Mouse (Mus musculus): ENCODE measurements around the gene Dgkd. TPM values are rescaled to one million over a fixed set of nuclear protein-coding genes. Genes with fewer than 3 reads are reported as not detected.

Gene Dgkd
- polyA plus RNA-seq, 1 experiment from 2014 or later = 36.6 TPM

DNA sequence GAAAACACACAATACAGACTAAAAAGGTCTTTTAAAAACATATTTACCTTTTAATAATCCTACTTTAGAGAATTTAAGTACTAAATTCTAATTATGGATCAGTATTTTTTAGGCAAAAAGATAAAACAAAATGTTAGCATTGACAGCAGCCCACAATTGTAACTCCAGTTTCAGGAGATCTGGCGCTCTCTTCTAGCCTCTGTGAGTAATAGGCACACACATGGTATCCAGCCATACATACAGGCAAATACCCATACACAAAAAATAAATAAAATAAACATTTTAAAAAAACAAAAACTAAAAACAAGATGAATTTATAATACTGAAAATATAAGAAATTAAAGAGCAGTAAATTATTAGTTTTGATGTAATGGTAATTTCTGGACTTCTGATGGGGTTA is 105.8 kb downstream of the Dgkd start:
- 98% methylated on average over 1 of the region's 1 CpGs for WGBS
- no peak overlapping the region for H3K27ac ChIP-seq
- H3K4me2 ChIP-seq (replicated peaks) = no peak overlapping the region
- no peak overlapping the region for H3K9ac ChIP-seq
- no peaks in the 10 kb centered on the region for H3K9me3 ChIP-seq
- H3K4me3 ChIP-seq = no peak overlapping the region
- H3K4me1 ChIP-seq = no peaks in the 10 kb centered on the region
- ATAC-seq (ENCODE audit: low FRiP score, low read depth) = no peak
- H3K36me3 ChIP-seq = peaks cover 82% of the 10 kb centered on the region
- H3K27me3 ChIP-seq = no peaks in the 10 kb centered on the region

DNA sequence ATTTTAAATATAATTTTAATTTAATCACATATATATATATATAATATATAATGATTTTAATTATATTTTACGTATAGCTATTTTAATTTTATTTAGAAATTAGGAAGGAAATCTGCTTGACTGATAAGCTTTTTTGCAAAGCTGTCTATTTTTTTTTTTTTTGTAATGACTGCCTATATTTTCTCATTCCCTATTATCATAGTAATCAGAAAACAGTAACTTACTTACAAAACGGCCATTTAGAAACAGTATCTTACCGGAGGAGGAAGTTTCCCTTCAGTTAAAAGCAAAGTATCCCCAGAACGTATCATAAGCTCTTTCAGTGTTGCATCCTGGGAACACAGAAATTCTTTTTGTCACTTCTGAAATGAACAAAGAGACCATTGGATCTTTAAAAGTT is 106.4 kb downstream of the Dgkd start:
- no peak overlapping the region for H3K4me2 ChIP-seq (replicated peaks)
- H3K9me3 ChIP-seq = no peaks in the 10 kb centered on the region
- no peaks in the 10 kb centered on the region for H3K27me3 ChIP-seq
- no peak overlapping the region for H3K9ac ChIP-seq
- H3K27ac ChIP-seq = no peak overlapping the region
- H3K4me3 ChIP-seq = no peak overlapping the region
- no peak for ATAC-seq (ENCODE audit: low FRiP score, low read depth)
- 88% methylated on average over 4 of the region's 4 CpGs for WGBS
- H3K4me1 ChIP-seq = no peaks in the 10 kb centered on the region
- peaks cover 83% of the 10 kb centered on the region for H3K36me3 ChIP-seq

DNA sequence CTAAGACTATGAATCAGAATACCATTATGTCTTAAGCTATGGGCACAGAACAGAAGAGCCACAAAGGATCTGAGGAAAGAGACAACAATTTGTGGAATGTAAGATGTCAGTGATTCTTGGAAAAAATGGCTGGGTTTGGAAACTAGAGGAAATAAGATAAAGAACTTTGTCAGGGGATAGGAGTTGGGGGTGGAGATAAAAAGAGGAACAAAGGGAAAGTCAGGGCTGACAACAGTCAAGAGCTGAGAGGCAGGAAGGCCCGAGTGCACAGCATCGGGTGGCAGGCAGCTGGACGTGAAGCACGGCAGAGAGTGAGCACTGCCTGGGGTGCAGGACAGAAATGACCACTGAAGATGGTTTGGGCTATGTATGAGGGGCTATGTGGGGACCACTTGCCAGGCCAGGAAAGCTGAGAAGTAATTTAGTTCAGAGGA is 106.9 kb downstream of the Dgkd start:
- Histone ChIP-seq H3K27me3 (no peaks in the 10 kb centered on the region), H3K36me3 (peaks cover 81% of the 10 kb centered on the region), H3K9ac (no peak overlapping the region), H3K27ac (no peak overlapping the region), H3K4me1 (no peaks in the 10 kb centered on the region), H3K4me2 (replicated peaks) (no peak overlapping the region), H3K4me3 (no peak overlapping the region), H3K9me3 (no peaks in the 10 kb centered on the region)
- WGBS = 77% methylated on average over 4 of the region's 4 CpGs
- no peak for ATAC-seq (ENCODE audit: low FRiP score, low read depth)

DNA sequence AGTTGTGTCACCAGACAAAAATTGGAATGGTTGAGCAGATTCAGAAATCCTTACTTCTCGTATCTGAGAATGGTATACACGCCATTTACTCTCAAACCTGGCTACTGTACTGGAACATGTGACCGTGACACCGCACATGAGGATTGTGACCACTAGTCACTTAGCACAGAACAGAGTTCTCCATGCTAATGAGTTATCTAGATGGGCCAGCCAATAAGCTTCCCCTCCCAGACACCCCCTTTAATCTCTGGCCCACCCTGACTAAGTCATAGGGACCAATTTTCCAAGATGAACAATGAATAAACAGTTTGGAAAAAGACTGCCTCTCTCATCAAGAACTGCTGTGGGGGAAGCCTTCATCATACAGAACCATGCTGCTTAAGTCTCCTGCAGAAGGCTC is 107.7 kb downstream of the Dgkd start:
- Histone ChIP-seq H3K36me3 (peaks cover 74% of the 10 kb centered on the region), H3K4me2 (replicated peaks) (no peak overlapping the region), H3K4me3 (no peak overlapping the region), H3K4me1 (no peaks in the 10 kb centered on the region), H3K9ac (no peak overlapping the region), H3K27ac (no peak overlapping the region), H3K9me3 (no peaks in the 10 kb centered on the region), H3K27me3 (no peaks in the 10 kb centered on the region)
- 93% methylated on average over 4 of the region's 4 CpGs for WGBS
- ATAC-seq (ENCODE audit: low FRiP score, low read depth) = no peak

DNA sequence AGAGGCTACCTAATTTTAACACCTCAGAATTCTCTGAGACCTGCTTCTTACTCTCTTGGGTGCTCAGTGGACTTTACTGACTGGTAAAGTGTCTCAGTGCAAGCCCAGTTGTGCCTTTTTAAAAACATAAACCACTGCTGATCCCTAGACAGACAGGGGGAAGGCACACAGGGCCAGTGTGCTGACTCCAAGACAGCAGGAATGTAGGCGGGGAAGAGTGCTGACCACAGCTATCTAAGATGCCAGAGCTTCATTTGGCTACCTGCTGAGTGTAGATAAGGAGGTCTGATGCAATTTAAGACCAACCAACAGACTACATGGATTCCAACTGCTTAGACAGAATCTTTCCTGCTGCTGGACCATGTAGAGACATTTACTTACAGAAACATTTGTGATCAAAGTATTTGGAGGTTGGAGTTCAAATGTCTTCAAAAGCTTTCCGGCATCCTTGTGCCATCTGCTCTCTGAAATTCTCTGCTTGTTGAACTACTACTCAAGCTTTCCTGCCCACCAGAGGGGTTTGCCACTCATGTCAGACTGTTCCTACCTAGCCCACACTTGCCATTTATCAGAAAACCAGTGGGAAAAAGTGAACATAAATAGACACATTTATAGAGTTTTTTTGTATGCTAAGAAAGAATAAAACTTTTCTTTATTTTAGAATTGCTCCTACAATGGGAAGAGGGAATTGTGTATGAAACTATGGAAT is 108.5 kb downstream of the Dgkd start:
- Histone ChIP-seq H3K27me3 (no peaks in the 10 kb centered on the region), H3K4me3 (no peak overlapping the region), H3K9me3 (no peaks in the 10 kb centered on the region), H3K4me1 (no peaks in the 10 kb centered on the region), H3K9ac (no peak overlapping the region), H3K27ac (no peak overlapping the region), H3K36me3 (peaks cover 73% of the 10 kb centered on the region), H3K4me2 (replicated peaks) (no peak overlapping the region)
- 80% methylated on average over 2 of the region's 2 CpGs for WGBS
- no peak for ATAC-seq (ENCODE audit: low FRiP score, low read depth)

DNA sequence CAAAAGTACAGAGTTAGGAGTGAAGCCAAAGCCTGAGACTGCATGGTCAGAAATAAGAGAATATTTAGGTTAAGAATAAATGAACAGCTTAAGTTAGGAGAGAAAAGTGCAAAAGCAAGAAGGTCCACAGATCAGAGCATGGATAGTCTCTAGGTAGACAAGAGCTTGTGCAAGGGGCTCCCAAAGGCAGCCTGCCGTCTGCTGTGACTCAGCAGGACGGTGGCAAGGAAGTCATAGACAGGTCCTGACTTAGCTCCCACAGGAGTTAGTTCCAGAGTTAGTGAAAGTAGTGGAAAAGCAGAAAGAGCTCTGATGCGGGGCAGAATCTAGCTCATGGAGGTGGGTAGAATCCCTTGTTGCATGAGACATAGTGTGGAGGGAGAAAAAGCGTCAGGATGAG is 117.3 kb downstream of the Dgkd start:
- Histone ChIP-seq H3K4me1 (no peaks in the 10 kb centered on the region), H3K27ac (no peak overlapping the region), H3K27me3 (no peaks in the 10 kb centered on the region), H3K9ac (no peak overlapping the region), H3K4me3 (no peak overlapping the region), H3K36me3 (peaks cover 70% of the 10 kb centered on the region), H3K9me3 (no peaks in the 10 kb centered on the region), H3K4me2 (replicated peaks) (no peak overlapping the region)
- 85% methylated on average over 4 of the region's 4 CpGs for WGBS
- ATAC-seq (ENCODE audit: low FRiP score, low read depth) = no peak

DNA sequence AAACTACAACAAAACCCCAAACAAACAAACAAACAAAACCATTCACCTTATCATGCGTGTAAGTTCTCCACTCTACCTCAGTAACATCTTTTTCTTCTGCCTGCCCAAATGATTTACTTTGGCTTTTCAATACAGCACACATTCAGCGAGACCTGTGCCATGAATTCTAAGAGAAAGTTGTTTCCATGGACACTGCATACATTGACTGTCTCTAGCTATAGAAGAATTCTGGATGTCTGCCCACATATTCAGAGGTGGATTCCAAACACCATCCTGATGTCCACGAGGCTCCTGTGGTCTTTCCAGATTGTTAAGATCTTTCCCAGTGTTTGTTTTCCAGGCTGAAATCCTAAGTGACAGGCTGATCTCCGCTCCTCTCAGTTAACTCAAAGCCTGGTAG is 129.2 kb downstream of the Dgkd start:
- no peaks in the 10 kb centered on the region for H3K4me1 ChIP-seq
- no peak overlapping the region for H3K9ac ChIP-seq
- no peak for ATAC-seq (ENCODE audit: low FRiP score, low read depth)
- no peak overlapping the region for H3K4me3 ChIP-seq
- H3K9me3 ChIP-seq = no peaks in the 10 kb centered on the region
- H3K36me3 ChIP-seq = peaks cover 85% of the 10 kb centered on the region
- H3K4me2 ChIP-seq (replicated peaks) = no peak overlapping the region
- no peak overlapping the region for H3K27ac ChIP-seq
- H3K27me3 ChIP-seq = no peaks in the 10 kb centered on the region
- 89% methylated on average over 4 of the region's 4 CpGs for WGBS

DNA sequence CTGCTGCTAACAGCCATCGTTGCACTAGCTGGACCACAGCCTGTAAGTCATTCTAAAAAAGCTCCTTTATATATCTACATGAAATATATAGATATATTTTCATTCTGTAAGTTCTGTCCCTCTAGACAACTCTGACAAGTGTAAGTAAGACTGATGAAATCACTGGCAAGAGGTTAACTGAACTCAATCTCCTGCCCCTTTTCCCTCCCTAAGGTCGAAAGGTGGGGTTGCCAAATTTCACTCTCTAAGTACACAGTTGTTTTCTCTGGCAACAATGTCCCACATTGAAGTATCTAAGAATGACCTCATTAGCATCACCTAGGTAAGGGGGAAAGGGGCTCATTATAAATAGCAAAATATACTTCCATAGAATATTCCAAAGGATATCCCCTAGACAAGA is 139.6 kb downstream of the Dgkd start:
- no peaks in the 10 kb centered on the region for H3K4me1 ChIP-seq
- no peaks in the 10 kb centered on the region for H3K27me3 ChIP-seq
- H3K9ac ChIP-seq = no peak overlapping the region
- no peak overlapping the region for H3K4me2 ChIP-seq (replicated peaks)
- H3K27ac ChIP-seq = no peak overlapping the region
- no peak for ATAC-seq (ENCODE audit: low FRiP score, low read depth)
- peaks cover 85% of the 10 kb centered on the region for H3K36me3 ChIP-seq
- no peaks in the 10 kb centered on the region for H3K9me3 ChIP-seq
- H3K4me3 ChIP-seq = no peak overlapping the region
- 90% methylated on average over 2 of the region's 2 CpGs for WGBS

Other genes starting within 250 kb of the Dgkd start
- 4.7 and 5.6 TPM in 2 replicates for gene Inpp5d, start 233.0 kb upstream of the Dgkd start, polyA plus RNA-seq (2015; fragmentation: Nextera tagmentation; extraction: Ambion mirVana)
- gene Atg16l1, start 97.4 kb upstream of the Dgkd start, polyA plus RNA-seq (2015; fragmentation: Nextera tagmentation; extraction: Ambion mirVana) = 34.8 and 36.3 TPM in 2 replicates
- gene Sag, start 49.6 kb upstream of the Dgkd start, polyA plus RNA-seq (2015; fragmentation: Nextera tagmentation; extraction: Ambion mirVana) = 3.2 and 3.7 TPM in 2 replicates
- 53.8 and 53.9 TPM in 2 replicates for gene Usp40, start 155.3 kb downstream of the Dgkd start, polyA plus RNA-seq (2015; fragmentation: Nextera tagmentation; extraction: Ambion mirVana)
- not detected in 2 replicates for gene Ugt1a10, start 202.1 kb downstream of the Dgkd start, polyA plus RNA-seq (2015; fragmentation: Nextera tagmentation; extraction: Ambion mirVana)
- not detected in 2 replicates for gene Ugt1a9, start 217.5 kb downstream of the Dgkd start, polyA plus RNA-seq (2015; fragmentation: Nextera tagmentation; extraction: Ambion mirVana)
- gene Ugt1a8, start 234.5 kb downstream of the Dgkd start, polyA plus RNA-seq (2015; fragmentation: Nextera tagmentation; extraction: Ambion mirVana) = not detected in 2 replicates
- gene Ugt1a7c, start 241.8 kb downstream of the Dgkd start, polyA plus RNA-seq (2015; fragmentation: Nextera tagmentation; extraction: Ambion mirVana) = 1.4 and 1.9 TPM in 2 replicates
- not detected in 2 replicates for gene Ugt1a6b, start 250.0 kb downstream of the Dgkd start, polyA plus RNA-seq (2015; fragmentation: Nextera tagmentation; extraction: Ambion mirVana)

Measured in limb, embryonic 13.5 days (tissue).